Mouse (Mus musculus): ENCODE results near the gene Bin2. TPM values are rescaled to one million over a fixed set of nuclear protein-coding genes. Genes with fewer than 3 reads are reported as not detected.

Gene Bin2
- 1.2 and 1.4 TPM in 2 replicates for polyA plus RNA-seq (2015; fragmentation: Nextera tagmentation; extraction: Ambion mirVana)

GRCm38 (mm10) chr15:100669337-100669736 lies at the start of gene Bin2:
Gene Bin2, minus strand, starts transcription at chr15:100669553.
- Histone ChIP-seq H3K9ac (ENCODE audit: low read depth, low read length) (no peak within 1 kb of the TSS), H3K27me3 (ENCODE audit: control insufficient read depth, insufficient read depth, low read depth, low read length) (no peaks in the 10 kb centered on the region), H3K4me2 (ENCODE audit: low read length) (no peak within 1 kb of the TSS), H3K36me3 (ENCODE audit: control insufficient read depth, insufficient read depth, low read length) (no peaks in the 10 kb centered on the region), H3K4me3 (ENCODE audit: low read depth, low read length) (no peak within 1 kb of the TSS), H3K27ac (ENCODE audit: low read length) (no peak within 1 kb of the TSS), H3K4me1 (ENCODE audit: control insufficient read depth, insufficient read depth, low read length) (peaks cover 11% of the 10 kb centered on the region), H3K9me3 (replicated peaks; ENCODE audit: control insufficient read depth, low read length, poor library complexity, severe bottlenecking) (no peaks in the 10 kb centered on the region)
- ATAC-seq, result no peak
- 95% methylated on average over 20 of the region's 20 CpGs for WGBS

DNA sequence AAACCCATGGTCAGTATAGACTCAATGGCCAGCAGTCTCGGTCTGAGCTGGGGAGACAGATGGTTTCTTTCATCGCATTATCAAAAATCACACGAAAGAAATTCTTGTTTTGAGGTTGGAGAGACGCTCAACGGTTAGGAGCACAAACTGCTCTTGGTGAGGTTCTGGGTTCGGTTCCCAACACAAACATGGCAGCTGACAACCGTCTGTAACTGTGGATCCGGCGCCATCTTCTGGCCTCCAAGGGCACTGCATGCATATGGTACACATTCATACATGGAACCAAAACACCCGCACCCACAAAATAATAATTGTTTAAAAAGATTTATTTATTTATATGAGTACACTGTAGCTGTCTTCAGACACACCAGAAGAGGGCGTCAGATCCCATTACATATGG lies 49.2 kb upstream of the Bin2 start:
- Histone ChIP-seq H3K4me1 (ENCODE audit: control insufficient read depth, insufficient read depth, low read length) (no peaks in the 10 kb centered on the region), H3K27me3 (ENCODE audit: control insufficient read depth, insufficient read depth, low read depth, low read length) (no peaks in the 10 kb centered on the region), H3K9me3 (replicated peaks; ENCODE audit: control insufficient read depth, low read length, poor library complexity, severe bottlenecking) (no peaks in the 10 kb centered on the region), H3K27ac (ENCODE audit: low read length) (no peak overlapping the region), H3K36me3 (ENCODE audit: control insufficient read depth, insufficient read depth, low read length) (no peaks in the 10 kb centered on the region), H3K4me2 (ENCODE audit: low read length) (no peak overlapping the region), H3K4me3 (ENCODE audit: low read depth, low read length) (no peak overlapping the region), H3K9ac (ENCODE audit: low read depth, low read length) (no peak overlapping the region)
- ATAC-seq, result no peak
- 84% methylated on average over 11 of the region's 11 CpGs for WGBS

DNA sequence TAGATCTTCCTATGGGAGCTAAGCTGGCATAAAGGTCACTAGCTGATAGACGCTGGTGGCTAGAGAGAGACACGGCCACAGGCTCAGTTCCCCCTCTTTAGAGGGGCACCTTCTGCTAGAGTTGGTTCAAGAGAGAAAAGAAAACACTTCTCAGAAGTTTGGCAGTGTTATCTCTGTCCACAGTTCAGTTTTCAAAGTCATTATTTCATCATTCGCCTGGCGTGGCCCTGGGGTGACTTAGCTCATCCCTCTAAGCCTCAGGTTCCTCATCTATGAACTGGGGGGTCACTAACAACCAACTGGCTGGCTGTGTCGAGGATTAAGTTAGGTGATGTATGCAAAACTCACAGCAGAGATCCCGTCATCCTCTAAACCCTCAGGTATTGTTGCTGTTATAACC lies 48.6 kb upstream of the Bin2 start:
- H3K4me1 ChIP-seq (ENCODE audit: control insufficient read depth, insufficient read depth, low read length), result no peaks in the 10 kb centered on the region
- no peak for ATAC-seq
- H3K4me2 ChIP-seq (ENCODE audit: low read length), result no peak overlapping the region
- H3K9ac ChIP-seq (ENCODE audit: low read depth, low read length), result no peak overlapping the region
- H3K4me3 ChIP-seq (ENCODE audit: low read depth, low read length), result no peak overlapping the region
- no peaks in the 10 kb centered on the region for H3K27me3 ChIP-seq (ENCODE audit: control insufficient read depth, insufficient read depth, low read depth, low read length)
- no peak overlapping the region for H3K27ac ChIP-seq (ENCODE audit: low read length)
- no peaks in the 10 kb centered on the region for H3K36me3 ChIP-seq (ENCODE audit: control insufficient read depth, insufficient read depth, low read length)
- H3K9me3 ChIP-seq (replicated peaks; ENCODE audit: control insufficient read depth, low read length, poor library complexity, severe bottlenecking), result no peaks in the 10 kb centered on the region
- 84% methylated on average over 6 of the region's 6 CpGs for WGBS

DNA sequence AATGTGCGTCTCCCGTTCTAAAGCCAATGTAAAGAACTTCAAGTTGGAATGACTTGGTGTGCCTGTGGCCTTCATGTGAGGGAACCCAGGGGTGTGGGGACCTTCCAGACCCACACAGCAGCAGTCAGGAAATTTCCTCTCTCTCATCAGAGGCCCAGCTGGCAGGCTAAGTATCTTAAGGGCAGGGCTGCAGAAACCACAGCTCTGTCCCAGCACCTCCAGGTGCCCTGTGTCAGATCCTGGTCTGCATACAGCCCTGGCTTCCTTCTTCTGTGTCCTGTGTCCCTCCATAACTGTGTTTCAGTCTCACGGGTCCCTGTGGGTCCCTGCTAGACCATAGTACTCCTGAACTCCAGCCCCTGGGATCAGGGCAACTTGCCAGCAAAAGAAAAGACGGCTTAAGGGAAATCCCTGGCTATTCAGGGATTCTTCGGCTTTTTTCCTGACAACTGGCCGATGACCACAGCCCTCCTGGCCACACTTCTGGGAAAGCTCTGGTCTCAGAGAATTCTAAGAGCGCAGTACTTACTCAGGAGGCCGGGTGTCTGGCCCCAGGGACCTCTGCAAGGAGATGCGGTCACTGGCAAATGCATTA lies 46.1 kb upstream of the Bin2 start:
- Histone ChIP-seq H3K36me3 (ENCODE audit: control insufficient read depth, insufficient read depth, low read length) (no peaks in the 10 kb centered on the region), H3K9me3 (replicated peaks; ENCODE audit: control insufficient read depth, low read length, poor library complexity, severe bottlenecking) (no peaks in the 10 kb centered on the region), H3K4me1 (ENCODE audit: control insufficient read depth, insufficient read depth, low read length) (no peaks in the 10 kb centered on the region), H3K27ac (ENCODE audit: low read length) (no peak overlapping the region), H3K4me3 (ENCODE audit: low read depth, low read length) (no peak overlapping the region), H3K27me3 (ENCODE audit: control insufficient read depth, insufficient read depth, low read depth, low read length) (no peaks in the 10 kb centered on the region), H3K9ac (ENCODE audit: low read depth, low read length) (no peak overlapping the region), H3K4me2 (ENCODE audit: low read length) (no peak overlapping the region)
- WGBS, result 38% methylated on average over 9 of the region's 9 CpGs
- ATAC-seq, result no peak

GRCm38 (mm10) chr15:100714470-100714869 lies 45.1 kb upstream of the Bin2 start:
- H3K9me3 ChIP-seq (replicated peaks; ENCODE audit: control insufficient read depth, low read length, poor library complexity, severe bottlenecking), result no peaks in the 10 kb centered on the region
- H3K4me3 ChIP-seq (ENCODE audit: low read depth, low read length), result no peak overlapping the region
- no peak for ATAC-seq
- no peaks in the 10 kb centered on the region for H3K4me1 ChIP-seq (ENCODE audit: control insufficient read depth, insufficient read depth, low read length)
- H3K4me2 ChIP-seq (ENCODE audit: low read length), result no peak overlapping the region
- H3K27ac ChIP-seq (ENCODE audit: low read length), result no peak overlapping the region
- no peaks in the 10 kb centered on the region for H3K36me3 ChIP-seq (ENCODE audit: control insufficient read depth, insufficient read depth, low read length)
- H3K27me3 ChIP-seq (ENCODE audit: control insufficient read depth, insufficient read depth, low read depth, low read length), result no peaks in the 10 kb centered on the region
- 91% methylated on average over 8 of the region's 8 CpGs for WGBS
- no peak overlapping the region for H3K9ac ChIP-seq (ENCODE audit: low read depth, low read length)

DNA sequence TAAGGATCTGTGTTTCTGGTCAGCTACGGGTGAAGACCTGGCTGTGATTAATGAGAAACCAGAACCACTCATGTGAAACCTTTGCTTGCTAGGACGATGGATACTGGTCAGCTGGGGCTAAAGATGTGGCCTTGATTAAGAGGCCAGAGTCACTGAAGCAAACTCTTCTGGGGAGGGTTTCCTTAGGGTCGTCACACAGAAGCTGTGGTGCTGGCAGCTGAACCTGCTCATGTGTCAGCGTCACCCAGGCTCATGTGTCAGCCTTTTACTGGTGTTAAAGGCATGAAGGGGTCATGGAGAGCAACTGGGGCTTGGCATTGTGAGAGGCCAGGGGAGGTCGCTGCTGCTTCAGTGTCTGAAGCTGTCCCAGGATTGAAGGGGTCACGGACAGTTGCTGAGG lies 41.5 kb upstream of the Bin2 start:
- no peak overlapping the region for H3K27ac ChIP-seq (ENCODE audit: low read length)
- H3K4me2 ChIP-seq (ENCODE audit: low read length), result no peak overlapping the region
- no peak overlapping the region for H3K4me3 ChIP-seq (ENCODE audit: low read depth, low read length)
- no peaks in the 10 kb centered on the region for H3K4me1 ChIP-seq (ENCODE audit: control insufficient read depth, insufficient read depth, low read length)
- ATAC-seq, result no peak
- H3K9me3 ChIP-seq (replicated peaks; ENCODE audit: control insufficient read depth, low read length, poor library complexity, severe bottlenecking), result no peaks in the 10 kb centered on the region
- no peaks in the 10 kb centered on the region for H3K27me3 ChIP-seq (ENCODE audit: control insufficient read depth, insufficient read depth, low read depth, low read length)
- no peaks in the 10 kb centered on the region for H3K36me3 ChIP-seq (ENCODE audit: control insufficient read depth, insufficient read depth, low read length)
- no peak overlapping the region for H3K9ac ChIP-seq (ENCODE audit: low read depth, low read length)
- WGBS, result 75% methylated on average over 6 of the region's 6 CpGs

DNA sequence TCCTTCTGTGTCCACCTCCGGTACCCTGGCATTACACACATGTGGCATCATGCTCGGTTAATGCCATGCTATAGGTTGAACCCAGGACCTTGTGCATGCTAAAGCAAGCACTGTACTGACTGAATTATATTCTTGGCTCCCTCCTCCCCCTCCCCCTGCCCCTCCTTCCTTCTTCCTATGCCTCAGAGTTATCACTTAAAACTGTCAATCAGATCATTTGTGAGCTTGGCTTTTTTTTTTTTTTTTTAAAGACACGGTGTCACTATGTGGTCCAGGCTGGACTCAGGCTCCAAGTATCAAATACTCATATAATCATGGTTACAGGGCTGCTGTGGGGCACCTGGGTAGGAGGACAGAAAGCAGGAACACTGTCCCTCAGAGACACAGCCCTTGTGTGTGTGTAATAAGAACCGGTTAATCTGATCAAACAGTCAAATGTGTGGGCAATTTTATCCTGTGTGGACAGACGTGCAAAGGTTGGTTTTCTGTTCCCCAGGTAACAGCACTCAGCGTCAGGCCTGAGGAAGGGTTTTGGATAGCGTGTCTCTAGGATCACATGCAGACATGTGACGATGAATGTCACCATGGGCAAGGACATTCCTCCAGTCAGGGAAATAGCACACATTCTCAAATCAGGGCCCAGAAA lies 39.2 kb upstream of the Bin2 start:
- Histone ChIP-seq H3K36me3 (ENCODE audit: control insufficient read depth, insufficient read depth, low read length) (no peaks in the 10 kb centered on the region), H3K4me2 (ENCODE audit: low read length) (no peak overlapping the region), H3K9me3 (replicated peaks; ENCODE audit: control insufficient read depth, low read length, poor library complexity, severe bottlenecking) (no peaks in the 10 kb centered on the region), H3K27me3 (ENCODE audit: control insufficient read depth, insufficient read depth, low read depth, low read length) (peaks cover 4% of the 10 kb centered on the region; the same call in 1 of the 2 replicates), H3K27ac (ENCODE audit: low read length) (no peak overlapping the region), H3K4me3 (ENCODE audit: low read depth, low read length) (no peak overlapping the region), H3K4me1 (ENCODE audit: control insufficient read depth, insufficient read depth, low read length) (no peaks in the 10 kb centered on the region; the same call in 1 of the 2 replicates), H3K9ac (ENCODE audit: low read depth, low read length) (no peak overlapping the region)
- no peak for ATAC-seq
- 78% methylated on average over 8 of the region's 8 CpGs for WGBS

GRCm38 (mm10) chr15:100706226-100706625 lies 36.9 kb upstream of the Bin2 start:
- peaks cover 5% of the 10 kb centered on the region; the same call in 1 of the 2 replicates for H3K27me3 ChIP-seq (ENCODE audit: control insufficient read depth, insufficient read depth, low read depth, low read length)
- no peak overlapping the region for H3K9ac ChIP-seq (ENCODE audit: low read depth, low read length)
- H3K36me3 ChIP-seq (ENCODE audit: control insufficient read depth, insufficient read depth, low read length), result no peaks in the 10 kb centered on the region
- no peak overlapping the region for H3K4me2 ChIP-seq (ENCODE audit: low read length)
- WGBS, result 71% methylated on average over 8 of the region's 8 CpGs
- H3K9me3 ChIP-seq (replicated peaks; ENCODE audit: control insufficient read depth, low read length, poor library complexity, severe bottlenecking), result no peaks in the 10 kb centered on the region
- H3K4me3 ChIP-seq (ENCODE audit: low read depth, low read length), result no peak overlapping the region
- H3K27ac ChIP-seq (ENCODE audit: low read length), result no peak overlapping the region
- H3K4me1 ChIP-seq (ENCODE audit: control insufficient read depth, insufficient read depth, low read length), result no peaks in the 10 kb centered on the region; the same call in 1 of the 2 replicates
- no peak for ATAC-seq

DNA sequence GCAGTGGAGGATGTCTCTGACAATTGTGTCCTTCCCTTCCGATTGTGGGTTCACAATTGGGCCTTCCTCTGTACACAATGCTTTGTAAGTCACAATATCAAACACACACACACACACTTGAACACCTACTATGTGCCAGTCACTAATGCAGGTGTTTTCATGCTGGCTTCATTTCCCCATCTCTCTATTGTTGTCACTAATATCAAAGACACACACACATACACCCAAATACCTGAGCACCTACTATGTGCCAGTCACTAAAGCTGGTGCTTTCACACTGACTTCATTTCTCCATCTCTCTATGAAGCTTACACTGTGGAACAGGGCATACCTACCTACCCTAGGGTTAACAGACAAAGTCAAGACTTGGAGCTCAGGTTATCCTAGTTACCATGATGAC lies 36.0 kb upstream of the Bin2 start:
- H3K27me3 ChIP-seq (ENCODE audit: control insufficient read depth, insufficient read depth, low read depth, low read length), result peaks cover 5% of the 10 kb centered on the region; the same call in 1 of the 2 replicates
- no peak for ATAC-seq
- H3K4me1 ChIP-seq (ENCODE audit: control insufficient read depth, insufficient read depth, low read length), result no peaks in the 10 kb centered on the region; the same call in 1 of the 2 replicates
- H3K4me3 ChIP-seq (ENCODE audit: low read depth, low read length), result no peak overlapping the region
- no peaks in the 10 kb centered on the region for H3K36me3 ChIP-seq (ENCODE audit: control insufficient read depth, insufficient read depth, low read length)
- 90% methylated on average over 1 of the region's 1 CpGs for whole genome bisulfite sequencing
- no peak overlapping the region for H3K9ac ChIP-seq (ENCODE audit: low read depth, low read length)
- H3K4me2 ChIP-seq (ENCODE audit: low read length), result no peak overlapping the region
- H3K27ac ChIP-seq (ENCODE audit: low read length), result no peak overlapping the region
- H3K9me3 ChIP-seq (replicated peaks; ENCODE audit: control insufficient read depth, low read length, poor library complexity, severe bottlenecking), result no peaks in the 10 kb centered on the region

All from midbrain, embryonic 16.5 days (tissue).